Mouse (Mus musculus) hindbrain, embryonic 10.5 days (tissue): ENCODE results near the gene St6galnac3. TPM values are rescaled to one million over a fixed set of nuclear protein-coding genes. Genes with fewer than 3 reads are reported as not detected.

Source experiments
- DNase-seq: peaks from one replicate; pipeline ENCODE4 v3.0.0-alpha.2; 2017; ENCODE audit warnings: low spot score
- H3K27ac ChIP-seq: fragments of 300-500 bp; sonication (generic); 2 replicates; pipeline ENCODE4 v1.5.1; 2016; ENCODE audit warnings: mild to moderate bottlenecking, moderate library complexity
- H3K27me3 ChIP-seq: fragments of 300-500 bp; sonication (generic); 2 replicates; pipeline ENCODE4 v1.6.1; 2016; ENCODE audit warnings: mild to moderate bottlenecking; ENCODE audit not compliant: poor library complexity, insufficient read depth, severe bottlenecking
- H3K36me3 ChIP-seq: fragments of 300-500 bp; sonication (generic); 2 replicates; pipeline ENCODE4 v1.6.1; 2016; ENCODE audit warnings: mild to moderate bottlenecking, moderate library complexity
- H3K4me1 ChIP-seq: fragments of 300-500 bp; sonication (generic); replicated peaks from 2 replicates; pipeline ENCODE4 v1.6.1; 2016; ENCODE audit warnings: mild to moderate bottlenecking
- H3K4me3 ChIP-seq: fragments of 300-500 bp; sonication (generic); 2 replicates; pipeline ENCODE4 v1.5.1; 2016; ENCODE audit warnings: mild to moderate bottlenecking, moderate library complexity
- H3K9me3 ChIP-seq: fragments of 300-500 bp; sonication (generic); 2 replicates; pipeline ENCODE4 v1.6.1; 2016; ENCODE audit warnings: mild to moderate bottlenecking, moderate library complexity
- WGBS: fragments of 180-500 bp; shearing (Covaris S2); methylation state at CpG from one replicate; pipeline ENCODE4 v1.1.7; 2016; 5-methylcytosine and 5-hydroxymethylcytosine counted together
- polyA plus RNA-seq: library from polyadenylated mRNA; unstranded; fragments of >200 nt; fragmentation: Nextera tagmentation; extraction: Ambion mirVana; gene quantifications from 2 replicates; pipeline ENCODE4 v1.2.1, GENCODE M21; 2016

St6galnac3 gene
- polyA plus RNA-seq, 1 experiment from 2014 or later, result 32.4 TPM

GRCm38 (mm10) chr3:153749359-153749758 lies 24.4 kb upstream of the St6galnac3 start:
- no peaks in the 10 kb centered on the region for H3K9me3 ChIP-seq
- WGBS, result 89% methylated on average over 6 of the region's 6 CpGs
- no peaks in the 10 kb centered on the region for H3K36me3 ChIP-seq
- H3K27ac ChIP-seq, result no peak overlapping the region
- no peaks in the 10 kb centered on the region for H3K27me3 ChIP-seq
- 0 out of 2 replicates have a peak, but pooled peaks cover 5% of the 10 kb centered on the region for H3K4me1 ChIP-seq
- no peak for DNase-seq
- no peak overlapping the region for H3K4me3 ChIP-seq

- Histone ChIP-seq H3K27me3 (no peaks in the 10 kb centered on the region), H3K27ac (no peak overlapping the region), H3K36me3 (no peaks in the 10 kb centered on the region), H3K4me3 (no peak overlapping the region), H3K9me3 (no peaks in the 10 kb centered on the region), H3K4me1 (0 out of 2 replicates have a peak, but pooled peaks cover 2% of the 10 kb centered on the region)
- WGBS, result 89% methylated on average over 3 of the region's 3 CpGs
- DNase-seq, result no peak
These were observed 23.3 kb upstream of the St6galnac3 start for GRCm38 (mm10) chr3:153748293-153748692.

- H3K27ac ChIP-seq, result no peak overlapping the region
- no peaks in the 10 kb centered on the region for H3K4me1 ChIP-seq
- no peaks in the 10 kb centered on the region for H3K36me3 ChIP-seq
- H3K27me3 ChIP-seq, result no peaks in the 10 kb centered on the region
- DNase-seq, result no peak
- WGBS, result 82% methylated on average over 3 of the region's 3 CpGs
- H3K4me3 ChIP-seq, result no peak overlapping the region
- H3K9me3 ChIP-seq, result no peaks in the 10 kb centered on the region
These were observed 20.1 kb upstream of the St6galnac3 start for GRCm38 (mm10) chr3:153745099-153745498.

- Histone ChIP-seq H3K27ac (no peak overlapping the region), H3K4me3 (no peak overlapping the region), H3K9me3 (no peaks in the 10 kb centered on the region), H3K27me3 (no peaks in the 10 kb centered on the region), H3K4me1 (no peaks in the 10 kb centered on the region), H3K36me3 (no peaks in the 10 kb centered on the region)
- 91% methylated on average over 6 of the region's 6 CpGs for WGBS
- no peak for DNase-seq
These were observed 19.5 kb upstream of the St6galnac3 start for GRCm38 (mm10) chr3:153744447-153744846.

- peaks cover 7% of the 10 kb centered on the region; the same call in 1 of the 2 replicates for H3K27me3 ChIP-seq
- no peaks in the 10 kb centered on the region for H3K36me3 ChIP-seq
- DNase-seq, result no peak
- no peaks in the 10 kb centered on the region for H3K9me3 ChIP-seq
- H3K4me1 ChIP-seq, result peaks cover 23% of the 10 kb centered on the region
- no peak overlapping the region for H3K27ac ChIP-seq
- no peak overlapping the region for H3K4me3 ChIP-seq
- WGBS, result 87% methylated on average over 7 of the region's 7 CpGs
These were observed 16.8 kb upstream of the St6galnac3 start for GRCm38 (mm10) chr3:153741800-153742199.

- Histone ChIP-seq H3K27me3 (peaks cover 18% of the 10 kb centered on the region; the same call in 1 of the 2 replicates), H3K4me1 (peaks cover 45% of the 10 kb centered on the region), H3K36me3 (no peaks in the 10 kb centered on the region), H3K27ac (no peak overlapping the region; the same call in 1 of the 2 replicates), H3K9me3 (no peaks in the 10 kb centered on the region), H3K4me3 (no peak overlapping the region)
- WGBS, result 86% methylated on average over 8 of the region's 8 CpGs
- no peak for DNase-seq
These were observed 14.4 kb upstream of the St6galnac3 start for GRCm38 (mm10) chr3:153739351-153739750.

GRCm38 (mm10) chr3:153738421-153738820 lies 13.4 kb upstream of the St6galnac3 start:
- 31% methylated on average over 10 of the region's 10 CpGs for WGBS
- H3K9me3 ChIP-seq, result no peaks in the 10 kb centered on the region
- peak overlapping the region; percentile 19; the same call in 1 of the 2 replicates for H3K27ac ChIP-seq
- H3K4me3 ChIP-seq, result no peak overlapping the region
- no peaks in the 10 kb centered on the region for H3K36me3 ChIP-seq
- H3K27me3 ChIP-seq, result peaks cover 18% of the 10 kb centered on the region; the same call in 1 of the 2 replicates
- peaks cover 45% of the 10 kb centered on the region for H3K4me1 ChIP-seq
- DNase-seq, result no peak

- H3K9me3 ChIP-seq, result no peaks in the 10 kb centered on the region
- peaks cover 18% of the 10 kb centered on the region; the same call in 1 of the 2 replicates for H3K27me3 ChIP-seq
- no peak overlapping the region for H3K4me3 ChIP-seq
- no peaks in the 10 kb centered on the region for H3K36me3 ChIP-seq
- no peak overlapping the region for H3K27ac ChIP-seq
- WGBS, result 79% methylated on average over 16 of the region's 16 CpGs
- no peak for DNase-seq
- peaks cover 51% of the 10 kb centered on the region for H3K4me1 ChIP-seq
These were observed 11.8 kb upstream of the St6galnac3 start for GRCm38 (mm10) chr3:153736756-153737280.

- H3K27me3 ChIP-seq, result peaks cover 18% of the 10 kb centered on the region; the same call in 1 of the 2 replicates
- H3K9me3 ChIP-seq, result no peaks in the 10 kb centered on the region
- no peak overlapping the region for H3K27ac ChIP-seq
- DNase-seq, result no peak
- peaks cover 51% of the 10 kb centered on the region for H3K4me1 ChIP-seq
- 75% methylated on average over 13 of the region's 13 CpGs for WGBS
- no peak overlapping the region for H3K4me3 ChIP-seq
- H3K36me3 ChIP-seq, result no peaks in the 10 kb centered on the region
These were observed 11.0 kb upstream of the St6galnac3 start for GRCm38 (mm10) chr3:153735796-153736549.

- peaks cover 18% of the 10 kb centered on the region; the same call in 1 of the 2 replicates for H3K27me3 ChIP-seq
- WGBS, result 70% methylated on average over 10 of the region's 10 CpGs
- DNase-seq, result no peak
- H3K9me3 ChIP-seq, result no peaks in the 10 kb centered on the region
- H3K27ac ChIP-seq, result no peak overlapping the region
- no peaks in the 10 kb centered on the region for H3K36me3 ChIP-seq
- peaks cover 51% of the 10 kb centered on the region for H3K4me1 ChIP-seq
- no peak overlapping the region for H3K4me3 ChIP-seq
These were observed 9.8 kb upstream of the St6galnac3 start for GRCm38 (mm10) chr3:153734741-153735140.

- WGBS, result 85% methylated on average over 4 of the region's 4 CpGs
- Histone ChIP-seq H3K27ac (peak overlapping the region; percentile 35; the same call in 1 of the 2 replicates), H3K36me3 (no peaks in the 10 kb centered on the region), H3K4me1 (peaks cover 45% of the 10 kb centered on the region), H3K9me3 (no peaks in the 10 kb centered on the region), H3K27me3 (peaks cover 18% of the 10 kb centered on the region; the same call in 1 of the 2 replicates), H3K4me3 (no peak overlapping the region)
- no peak for DNase-seq
These were observed 8.6 kb upstream of the St6galnac3 start for GRCm38 (mm10) chr3:153733364-153734159.

- no peak for DNase-seq
These were observed 7.8 kb upstream of the St6galnac3 start for GRCm38 (mm10) chr3:153732749-153733148.

More at GRCm38 (mm10) chr3:153732749-153733148, 7.8 kb upstream of the St6galnac3 start:
- Histone ChIP-seq H3K36me3 (no peaks in the 10 kb centered on the region), H3K27ac (peak overlapping the region; percentile 35; the same call in 1 of the 2 replicates), H3K4me3 (no peak overlapping the region), H3K27me3 (peaks cover 17% of the 10 kb centered on the region; the same call in 1 of the 2 replicates), H3K4me1 (peaks cover 37% of the 10 kb centered on the region), H3K9me3 (no peaks in the 10 kb centered on the region)
- 35% methylated on average over 6 of the region's 6 CpGs for whole genome bisulfite sequencing
